Mouse (Mus musculus): Measurements from ENCODE around the gene Wdr95. TPM values are rescaled to one million over a fixed set of nuclear protein-coding genes. Genes with fewer than 3 reads are reported as not detected.

The Wdr95 gene
- total and polyA plus RNA-seq, 3 experiments = not detected

- H3K27ac ChIP-seq (ENCODE audit: control insufficient read depth, low read depth, low read length) = no peak overlapping the region
- no peak overlapping the region for H3K9ac ChIP-seq (ENCODE audit: control insufficient read depth, low read depth, low read length, poor library complexity, severe bottlenecking)
- TF ChIP-seq CHD2 (IDR thresholded peaks at IDR 0.05; ENCODE audit: low read length) = no peak
- no peak for TF ChIP-seq BHLHE40 (IDR thresholded peaks at IDR 0.05; ENCODE audit: borderline replicate concordance, low read depth, low read length)
- no peak for TF ChIP-seq GATA1 (IDR thresholded peaks at IDR 0.05; ENCODE audit: low read depth, low read length)
- no peak for TF ChIP-seq ZMIZ1 (IDR thresholded peaks at IDR 0.05; ENCODE audit: low read depth, low read length)
- TF ChIP-seq JUND (IDR thresholded peaks at IDR 0.05; ENCODE audit: low read depth, low read length) = no peak
- no peak for TF ChIP-seq TBP (IDR thresholded peaks at IDR 0.05; ENCODE audit: low read depth, low read length)
- TF ChIP-seq POLR2AphosphoS5 (IDR thresholded peaks at IDR 0.05; ENCODE audit: borderline replicate concordance, low read depth, low read length) = no peak
- TF ChIP-seq RAD21 (IDR thresholded peaks at IDR 0.05; ENCODE audit: low read depth, low read length) = no peak
- TF ChIP-seq ELF1 (IDR thresholded peaks at IDR 0.05; ENCODE audit: low read depth, low read length) = no peak
- TF ChIP-seq SIN3A (IDR thresholded peaks at IDR 0.05; ENCODE audit: low read length) = no peak
- no peak for TF ChIP-seq MYC (IDR thresholded peaks at IDR 0.05; ENCODE audit: low read depth, low read length)
- TF ChIP-seq MAZ (IDR thresholded peaks at IDR 0.05; ENCODE audit: low read depth, low read length) = no peak
- no peak for TF ChIP-seq TAL1 (IDR thresholded peaks at IDR 0.05; ENCODE audit: low read length)
- no peak for TF ChIP-seq ZNF384 (IDR thresholded peaks at IDR 0.05; ENCODE audit: low read depth, low read length)
- TF ChIP-seq GABPA (IDR thresholded peaks at IDR 0.05; ENCODE audit: low read depth, low read length) = no peak
- TF ChIP-seq POLR2AphosphoS2 (IDR thresholded peaks at IDR 0.05; ENCODE audit: low read length) = no peak
- TF ChIP-seq NRF1 (IDR thresholded peaks at IDR 0.05; ENCODE audit: insufficient read depth, low read depth, low read length, poor library complexity, severe bottlenecking) = no peak
- TF ChIP-seq CTCF (IDR thresholded peaks at IDR 0.05 in 2 of 3, conservative IDR thresholded peaks at IDR 0.05 in 1 of 3; ENCODE audit: control insufficient read depth in 1 of 3, insufficient read depth in 1 of 3, low read depth in 2 of 3, low read length in 3 of 3, poor library complexity in 1 of 3, severe bottlenecking in 1 of 3) = no peak
- no peak for TF ChIP-seq ETS1 (IDR thresholded peaks at IDR 0.05; ENCODE audit: low read depth, low read length)
- TF ChIP-seq SMC3 (IDR thresholded peaks at IDR 0.05; ENCODE audit: low read depth, low read length) = no peak
- H3K9me3 ChIP-seq (replicated peaks; ENCODE audit: insufficient read depth, low read length) = no peaks in the 10 kb centered on the region
- no peak overlapping the region for H3K4me3 ChIP-seq (ENCODE audit: control insufficient read depth in 1 of 2, insufficient read depth in 1 of 2, low read depth in 2 of 2, low read length in 2 of 2)
- no peaks in the 10 kb centered on the region for H3K79me2 ChIP-seq (ENCODE audit: control insufficient read depth, insufficient read depth, low read length, poor library complexity)
- no peaks in the 10 kb centered on the region for H3K27me3 ChIP-seq (ENCODE audit: control insufficient read depth in 1 of 2, insufficient read depth in 2 of 2, low read length in 2 of 2)
- DNase-seq (ENCODE audit: low read depth, low spot score) = no peak
- H3K36me3 ChIP-seq (ENCODE audit: control insufficient read depth in 1 of 2, insufficient read depth in 2 of 2, low read length in 2 of 2) = peaks cover 0 to 44% of the 10 kb centered on the region in 2 experiments; a peak in 2 of 4 replicates
- no peaks in the 10 kb centered on the region for H3K4me1 ChIP-seq (ENCODE audit: control insufficient read depth in 1 of 2, insufficient read depth in 2 of 2, low read length in 2 of 2)
Observed at GRCm38 (mm10) chr5:149617776-149618425, 89.4 kb downstream of the Wdr95 start.

GRCm38 (mm10) chr5:149622152-149622551, 93.7 kb downstream of the Wdr95 start:
- H3K36me3 ChIP-seq (ENCODE audit: control insufficient read depth in 1 of 2, insufficient read depth in 2 of 2, low read length in 2 of 2) = peaks cover 31 to 76% of the 10 kb centered on the region in 2 experiments
- H3K9ac ChIP-seq (ENCODE audit: control insufficient read depth, low read depth, low read length, poor library complexity, severe bottlenecking) = no peak overlapping the region
- no peak for TF ChIP-seq EP300 (IDR thresholded peaks at IDR 0.05; ENCODE audit: low read depth in 1 of 2, low read length in 2 of 2)
- TF ChIP-seq MAX (IDR thresholded peaks at IDR 0.05; ENCODE audit: low read length) = no peak
- TF ChIP-seq ZC3H11A (IDR thresholded peaks at IDR 0.05; ENCODE audit: low read depth, low read length) = no peak
- no peak for TF ChIP-seq SIN3A (IDR thresholded peaks at IDR 0.05; ENCODE audit: low read length)
- TF ChIP-seq MEF2A (IDR thresholded peaks at IDR 0.05; ENCODE audit: extremely low read depth, insufficient replicate concordance, low read depth, low read length, poor library complexity, severe bottlenecking) = no peak
- TF ChIP-seq UBTF (IDR thresholded peaks at IDR 0.05; ENCODE audit: borderline replicate concordance, insufficient read depth, low read depth, low read length) = no peak
- TF ChIP-seq POLR2AphosphoS2 (IDR thresholded peaks at IDR 0.05; ENCODE audit: low read length) = no peak
- no peak for TF ChIP-seq MYB (IDR thresholded peaks at IDR 0.05; ENCODE audit: low read depth, low read length)
- no peak for TF ChIP-seq MAFK (IDR thresholded peaks at IDR 0.05; ENCODE audit: borderline replicate concordance, low read depth, low read length)
- TF ChIP-seq USF2 (IDR thresholded peaks at IDR 0.05; ENCODE audit: borderline replicate concordance in 1 of 2, insufficient read depth in 1 of 2, low read depth in 1 of 2, low read length in 2 of 2) = no peak
- DNase-seq (ENCODE audit: low read depth, low spot score) = no peak
- no peak overlapping the region for H3K27ac ChIP-seq (ENCODE audit: control insufficient read depth, low read depth, low read length)
- no peaks in the 10 kb centered on the region for H3K9me3 ChIP-seq (replicated peaks; ENCODE audit: insufficient read depth, low read length)
- H3K79me2 ChIP-seq (ENCODE audit: control insufficient read depth, insufficient read depth, low read length, poor library complexity) = peaks cover 7% of the 10 kb centered on the region
- no peak overlapping the region for H3K4me3 ChIP-seq (ENCODE audit: control insufficient read depth in 1 of 2, insufficient read depth in 1 of 2, low read depth in 2 of 2, low read length in 2 of 2)
- peaks cover 9 to 15% of the 10 kb centered on the region in 2 experiments for H3K4me1 ChIP-seq (ENCODE audit: control insufficient read depth in 1 of 2, insufficient read depth in 2 of 2, low read length in 2 of 2)
- H3K27me3 ChIP-seq (ENCODE audit: control insufficient read depth in 1 of 2, insufficient read depth in 2 of 2, low read length in 2 of 2) = no peaks in the 10 kb centered on the region

Measured in MEL (cell line).